Mouse (Mus musculus) lung, postnatal 4 days (tissue): ENCODE measurements around the gene Btd.

Experiments
- DNase-seq, 2 experiments: peaks; one replicate each; pipeline ENCODE4 v3.0.0; 2021

Btd gene

GRCm38 (mm10) chr14:31717360-31717759 is 76.5 kb downstream of the Btd start:
- DNase-seq = no peak
